Mouse (Mus musculus): ENCODE measurements around the gene Nol6.

DNA sequence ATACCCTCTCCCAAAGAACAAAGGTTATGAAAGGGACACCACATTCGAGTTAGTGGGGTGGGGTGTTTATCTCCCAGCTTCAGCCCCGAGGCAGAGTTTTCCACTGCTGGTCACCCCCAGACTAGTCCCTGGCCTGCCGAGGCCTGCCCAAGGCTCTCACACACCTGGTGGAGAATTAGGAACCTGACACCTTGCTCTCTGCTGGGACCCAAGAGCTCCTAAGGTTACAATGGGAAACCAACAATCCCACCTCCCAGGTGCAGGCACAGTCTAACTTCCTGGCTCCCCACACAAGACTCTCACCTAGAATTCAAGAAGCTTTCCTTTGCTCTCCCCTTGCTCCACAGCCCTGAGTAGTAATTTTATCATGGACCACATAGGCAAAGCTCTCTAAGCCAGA, 7.4 kb downstream of the Nol6 start:
- TF ChIP-seq POLR2A (IDR thresholded peaks at IDR 0.05; ENCODE audit: control insufficient read depth, low read depth, low read length) = no peak
- TF ChIP-seq CTCF (IDR thresholded peaks at IDR 0.05; ENCODE audit: control insufficient read depth, insufficient read depth, insufficient replicate concordance, low read depth, low read length) = no peak

Measured in testis, adult 2 months (tissue).